Mouse (Mus musculus): Measurements from ENCODE around the gene Fam71d. TPM values are rescaled to one million over a fixed set of nuclear protein-coding genes. Genes with fewer than 3 reads are reported as not detected.

Fam71d gene
- 0.10 and 0.14 TPM in 2 replicates for polyA plus RNA-seq (2015; fragmentation: Nextera tagmentation; extraction: Ambion mirVana)

GRCm38 (mm10) chr12:78691325-78691724 lies at the start of gene Fam71d:
Gene Fam71d, plus strand, starts transcription at chr12:78691535.
- ATAC-seq (replicated peaks) = no peak
- 79% methylated on average over 1 of the region's 1 CpGs for WGBS
- no peaks in the 10 kb centered on the region for H3K9me3 ChIP-seq
- H3K27me3 ChIP-seq = no peaks in the 10 kb centered on the region
- no peaks in the 10 kb centered on the region for H3K36me3 ChIP-seq
- no peaks in the 10 kb centered on the region for H3K4me1 ChIP-seq
- no peak within 1 kb of the TSS for H3K9ac ChIP-seq (replicated peaks)
- H3K27ac ChIP-seq (replicated peaks) = no peak within 1 kb of the TSS
- no peak within 1 kb of the TSS for H3K4me3 ChIP-seq
- H3K4me2 ChIP-seq (replicated peaks) = no peak within 1 kb of the TSS

GRCm38 (mm10) chr12:78643691-78644090 lies 47.6 kb upstream of the Fam71d start:
- Histone ChIP-seq H3K9ac (replicated peaks) (no peak overlapping the region), H3K27ac (replicated peaks) (no peak overlapping the region), H3K4me2 (replicated peaks) (no peak overlapping the region)

GRCm38 (mm10) chr12:78645282-78645681 lies 46.1 kb upstream of the Fam71d start:
- Histone ChIP-seq H3K4me1 (peaks cover 4% of the 10 kb centered on the region; the same call in 1 of the 2 replicates), H3K4me3 (no peak overlapping the region), H3K9ac (replicated peaks) (no peak overlapping the region), H3K4me2 (replicated peaks) (no peak overlapping the region), H3K27me3 (no peaks in the 10 kb centered on the region), H3K36me3 (no peaks in the 10 kb centered on the region), H3K9me3 (no peaks in the 10 kb centered on the region), H3K27ac (replicated peaks) (no peak overlapping the region)
- 100% methylated on average over 1 of the region's 1 CpGs for WGBS
- no peak for ATAC-seq (replicated peaks)

More at GRCm38 (mm10) chr12:78643691-78644090, 47.6 kb upstream of the Fam71d start:
- ATAC-seq (replicated peaks) = no peak
- Histone ChIP-seq H3K36me3 (no peaks in the 10 kb centered on the region), H3K4me3 (no peak overlapping the region), H3K27me3 (no peaks in the 10 kb centered on the region), H3K9me3 (no peaks in the 10 kb centered on the region), H3K4me1 (peaks cover 4% of the 10 kb centered on the region; the same call in 1 of the 2 replicates)
- 54% methylated on average over 2 of the region's 2 CpGs for WGBS

DNA sequence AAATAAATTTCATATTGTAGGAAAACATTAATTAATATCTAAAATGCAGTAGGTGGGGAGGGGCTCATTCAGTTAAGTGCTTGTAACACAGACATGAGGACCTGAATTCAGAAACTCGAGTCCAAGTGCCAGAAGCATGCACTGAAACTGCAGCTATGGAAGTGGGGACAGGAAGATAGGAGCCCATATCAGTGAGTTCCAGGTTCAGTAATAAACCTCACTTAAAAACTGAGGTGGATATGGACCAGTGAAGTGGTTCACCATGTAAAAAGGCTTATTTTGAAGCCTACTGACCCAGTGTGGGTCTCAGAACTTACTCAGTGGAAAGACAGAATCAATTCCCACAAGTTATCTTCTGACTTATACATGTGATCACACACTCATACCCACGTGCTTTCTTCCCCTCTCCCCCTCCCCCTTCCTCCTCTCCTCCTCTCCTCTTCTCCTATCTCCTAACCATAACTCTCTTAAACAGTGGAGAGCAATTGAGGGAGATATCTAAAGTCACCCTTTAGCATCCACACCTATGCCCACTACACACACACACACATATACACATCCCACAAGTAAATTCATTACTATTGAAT lies 31.5 kb upstream of the Fam71d start:
- Histone ChIP-seq H3K4me2 (replicated peaks) (no peak overlapping the region), H3K36me3 (no peaks in the 10 kb centered on the region)

DNA sequence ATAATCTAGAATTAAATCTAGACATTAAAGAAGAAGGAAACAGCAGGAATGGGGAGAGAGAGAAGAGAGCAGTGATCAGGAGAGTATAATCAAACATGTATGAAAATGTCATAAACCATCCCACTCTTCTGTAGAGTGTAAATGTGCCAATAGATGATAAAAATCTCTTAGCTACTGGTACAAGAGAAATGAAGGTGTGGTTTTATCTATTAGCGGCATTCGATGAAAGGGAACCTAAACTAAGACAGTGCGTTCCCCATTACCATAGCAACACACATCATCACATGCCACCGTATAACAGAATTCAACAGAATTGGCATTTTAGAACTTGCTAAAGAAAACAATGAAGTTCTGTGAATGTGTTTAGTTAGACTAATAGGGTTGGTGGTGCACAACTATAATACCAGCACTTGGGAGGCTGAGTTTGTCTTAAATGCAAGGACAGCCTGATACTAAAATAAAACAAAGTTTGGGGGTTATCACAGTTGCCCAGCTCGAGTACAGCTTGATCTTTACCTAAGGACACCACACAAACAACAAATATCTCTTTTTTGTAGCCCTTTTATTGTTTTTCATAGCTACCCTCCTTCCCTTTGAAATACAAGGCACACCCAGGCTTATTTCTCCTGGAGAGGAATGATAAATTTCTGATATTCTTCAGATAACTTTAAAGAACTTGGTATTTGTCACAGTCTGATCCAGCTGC lies 13.1 kb upstream of the Fam71d start:
- WGBS = 80% methylated on average over 5 of the region's 5 CpGs
- Histone ChIP-seq H3K27ac (replicated peaks) (no peak overlapping the region), H3K36me3 (no peaks in the 10 kb centered on the region), H3K9ac (replicated peaks) (no peak overlapping the region), H3K9me3 (no peaks in the 10 kb centered on the region), H3K27me3 (no peaks in the 10 kb centered on the region), H3K4me2 (replicated peaks) (no peak overlapping the region), H3K4me1 (no peaks in the 10 kb centered on the region), H3K4me3 (no peak overlapping the region)
- no peak for ATAC-seq (replicated peaks)

More for the DNA sequence above, 31.5 kb upstream of the Fam71d start:
- ATAC-seq (replicated peaks) = no peak
- Histone ChIP-seq H3K9ac (replicated peaks) (no peak overlapping the region), H3K9me3 (no peaks in the 10 kb centered on the region), H3K27ac (replicated peaks) (no peak overlapping the region), H3K4me3 (no peak overlapping the region), H3K27me3 (no peaks in the 10 kb centered on the region), H3K4me1 (no peaks in the 10 kb centered on the region)
- 63% methylated on average over 2 of the region's 2 CpGs for WGBS

DNA sequence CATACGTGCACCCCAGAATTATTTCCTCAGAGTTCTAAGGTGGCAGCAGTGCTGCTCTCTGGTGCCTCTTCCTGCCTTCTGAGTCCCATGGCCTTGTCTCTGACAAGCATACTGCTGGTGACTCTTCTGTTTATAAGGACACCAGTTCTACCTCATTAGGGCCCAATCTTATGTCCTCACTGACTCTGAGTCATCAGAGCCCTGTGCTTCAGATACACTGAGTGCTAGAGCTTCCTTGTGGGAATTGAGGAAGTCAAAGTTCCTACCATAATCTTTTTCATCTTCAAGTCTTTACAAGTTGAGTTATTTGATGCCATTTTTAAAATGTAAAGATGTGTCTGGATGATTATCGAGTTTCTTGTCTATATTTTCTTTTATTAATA lies 12.5 kb upstream of the Fam71d start:
- H3K36me3 ChIP-seq = no peaks in the 10 kb centered on the region
- ATAC-seq (replicated peaks) = no peak

GRCm38 (mm10) chr12:78681048-78681447 lies 10.3 kb upstream of the Fam71d start:
- no peak overlapping the region for H3K27ac ChIP-seq (replicated peaks)
- no peak overlapping the region for H3K9ac ChIP-seq (replicated peaks)
- no peak for ATAC-seq (replicated peaks)
- H3K4me2 ChIP-seq (replicated peaks) = no peak overlapping the region
- 90% methylated on average over 2 of the region's 2 CpGs for WGBS
- H3K9me3 ChIP-seq = no peaks in the 10 kb centered on the region
- H3K4me3 ChIP-seq = no peak overlapping the region
- no peaks in the 10 kb centered on the region for H3K27me3 ChIP-seq
- no peaks in the 10 kb centered on the region for H3K4me1 ChIP-seq
- no peaks in the 10 kb centered on the region for H3K36me3 ChIP-seq

More for the DNA sequence above, 12.5 kb upstream of the Fam71d start:
- H3K4me3 ChIP-seq = no peak overlapping the region
- 87% methylated on average over 2 of the region's 2 CpGs for WGBS
- no peaks in the 10 kb centered on the region for H3K27me3 ChIP-seq
- no peak overlapping the region for H3K4me2 ChIP-seq (replicated peaks)
- no peaks in the 10 kb centered on the region for H3K9me3 ChIP-seq
- H3K27ac ChIP-seq (replicated peaks) = no peak overlapping the region
- no peaks in the 10 kb centered on the region for H3K4me1 ChIP-seq
- no peak overlapping the region for H3K9ac ChIP-seq (replicated peaks)

GRCm38 (mm10) chr12:78682279-78682678 lies 9.1 kb upstream of the Fam71d start:
- no peaks in the 10 kb centered on the region for H3K9me3 ChIP-seq
- no peaks in the 10 kb centered on the region for H3K27me3 ChIP-seq
- H3K4me2 ChIP-seq (replicated peaks) = no peak overlapping the region
- no peaks in the 10 kb centered on the region for H3K4me1 ChIP-seq
- H3K27ac ChIP-seq (replicated peaks) = no peak overlapping the region
- H3K4me3 ChIP-seq = no peak overlapping the region
- WGBS = 91% methylated on average over 4 of the region's 4 CpGs
- no peak for ATAC-seq (replicated peaks)
- no peaks in the 10 kb centered on the region for H3K36me3 ChIP-seq
- no peak overlapping the region for H3K9ac ChIP-seq (replicated peaks)

DNA sequence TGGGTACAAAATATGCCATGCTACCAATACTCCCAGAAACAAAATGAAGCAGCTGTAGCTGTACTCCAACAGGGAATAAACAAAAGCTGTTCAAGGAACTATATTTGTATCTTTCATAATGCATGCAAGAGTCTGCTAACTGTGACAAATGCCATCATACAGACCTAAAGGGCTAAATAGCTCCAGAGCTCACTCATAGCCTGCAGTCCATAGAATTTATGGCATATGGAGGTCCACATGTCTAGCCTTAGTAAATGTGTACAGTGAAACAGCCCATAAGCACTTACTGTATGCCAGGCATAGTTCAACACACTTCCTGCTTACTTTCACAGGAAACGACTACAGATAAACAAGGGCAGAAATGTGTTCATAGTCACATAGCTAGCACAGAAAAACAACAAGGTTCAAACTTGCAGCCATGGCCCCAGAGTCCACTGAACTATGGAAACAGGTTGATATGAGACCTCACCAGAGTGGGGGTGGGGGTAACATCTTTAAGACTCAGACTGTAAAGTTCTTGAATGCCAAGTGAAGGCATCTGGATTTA lies 5.6 kb upstream of the Fam71d start:
- WGBS = 86% methylated on average over 1 of the region's 1 CpGs
- ATAC-seq (replicated peaks) = no peak
- no peaks in the 10 kb centered on the region for H3K27me3 ChIP-seq

DNA sequence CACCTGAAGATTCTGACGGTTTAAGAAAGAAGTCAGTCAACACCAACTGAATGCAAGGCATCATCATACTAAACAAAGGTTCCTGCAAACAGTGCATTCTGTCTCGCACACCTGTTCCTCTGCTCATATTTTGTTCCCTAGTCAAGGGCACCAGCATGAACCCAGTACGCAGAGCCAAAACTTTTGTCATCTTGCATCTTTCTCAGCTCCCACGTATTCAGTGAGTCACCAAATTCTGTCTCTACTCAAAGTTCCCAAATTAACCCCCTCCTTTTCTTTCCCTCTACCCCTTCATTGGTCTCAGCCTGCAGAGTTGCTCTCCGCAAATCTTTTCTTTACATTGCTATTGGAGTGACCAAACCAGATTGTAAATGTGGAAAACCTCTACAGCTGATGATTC lies 2.5 kb upstream of the Fam71d start:
- whole genome bisulfite sequencing = 84% methylated on average over 5 of the region's 5 CpGs
- H3K4me3 ChIP-seq = no peak overlapping the region
- H3K9me3 ChIP-seq = no peaks in the 10 kb centered on the region
- no peaks in the 10 kb centered on the region for H3K4me1 ChIP-seq
- no peaks in the 10 kb centered on the region for H3K36me3 ChIP-seq
- no peak overlapping the region for H3K9ac ChIP-seq (replicated peaks)
- no peaks in the 10 kb centered on the region for H3K27me3 ChIP-seq
- no peak overlapping the region for H3K4me2 ChIP-seq (replicated peaks)
- ATAC-seq (replicated peaks) = no peak
- no peak overlapping the region for H3K27ac ChIP-seq (replicated peaks)

More for the DNA sequence above, 5.6 kb upstream of the Fam71d start:
- Histone ChIP-seq H3K36me3 (no peaks in the 10 kb centered on the region), H3K9me3 (no peaks in the 10 kb centered on the region), H3K4me1 (no peaks in the 10 kb centered on the region), H3K4me2 (replicated peaks) (no peak overlapping the region), H3K27ac (replicated peaks) (no peak overlapping the region), H3K9ac (replicated peaks) (no peak overlapping the region), H3K4me3 (no peak overlapping the region)

- H3K27ac ChIP-seq (replicated peaks) = no peak overlapping the region
- no peak for ATAC-seq (replicated peaks)
- H3K4me3 ChIP-seq = no peak overlapping the region
- H3K9me3 ChIP-seq = no peaks in the 10 kb centered on the region
- H3K36me3 ChIP-seq = no peaks in the 10 kb centered on the region
- no peaks in the 10 kb centered on the region for H3K27me3 ChIP-seq
- no peak overlapping the region for H3K4me2 ChIP-seq (replicated peaks)
- H3K4me1 ChIP-seq = no peaks in the 10 kb centered on the region
- WGBS = 86% methylated on average over 2 of the region's 2 CpGs
- H3K9ac ChIP-seq (replicated peaks) = no peak overlapping the region
These were observed 1.9 kb downstream of the Fam71d start for GRCm38 (mm10) chr12:78693281-78693680.

DNA sequence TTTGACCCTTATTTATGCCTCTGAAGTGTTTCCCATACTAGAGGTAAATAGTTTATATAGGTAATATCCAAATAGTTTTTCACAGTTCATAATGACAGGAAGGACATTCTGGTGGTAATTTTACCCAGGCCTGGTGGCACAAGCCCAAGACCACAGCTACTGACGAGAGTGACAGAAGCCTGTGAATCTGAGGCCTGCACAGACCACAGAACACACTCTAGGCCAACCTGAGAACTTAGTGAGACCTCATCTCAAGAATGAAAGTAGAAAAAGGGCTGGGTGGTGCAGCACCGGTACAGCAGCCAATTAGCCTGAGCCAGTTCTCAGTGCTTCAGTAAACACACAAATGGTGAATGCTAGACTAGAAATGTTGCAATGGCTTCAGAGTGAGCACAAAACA lies 26.4 kb downstream of the Fam71d start:
- Histone ChIP-seq H3K9me3 (no peaks in the 10 kb centered on the region), H3K27ac (replicated peaks) (no peak overlapping the region), H3K27me3 (no peaks in the 10 kb centered on the region), H3K4me2 (replicated peaks) (no peak overlapping the region), H3K4me3 (no peak overlapping the region), H3K9ac (replicated peaks) (no peak overlapping the region), H3K36me3 (no peaks in the 10 kb centered on the region), H3K4me1 (no peaks in the 10 kb centered on the region)
- WGBS = 79% methylated on average over 2 of the region's 2 CpGs
- ATAC-seq (replicated peaks) = no peak

Data from forebrain, embryonic 15.5 days (tissue).